In genomic region chr2:156698168-156698567, GRCm38 (mm10) we compare ENCODE assay signal across 22 mouse cellular contexts.
DNase-seq lines count a peak whose midpoint lies in the region; ATAC-seq and TF ChIP-seq lines count a peak whose summit lies in the region.
"Had no signal": no experiment of that assay in that cellular context is flagged by ENCODE, and none has a peak within 500 bp of the region (broad histone marks: within the 10 kb centered on the region; RNA-seq: fewer than 3 reads in every experiment).

No protein-coding gene starts in this region.

- DNase-seq in cerebellum, postnatal 14 days: peak; percentile 50 to 52
- no peak for DNase-seq in cerebellum, adult 18-20 months
- DNase-seq in heart, adult 8-10 months (ENCODE audit: low spot score): peak; percentile 25
- peak; percentile 20 for DNase-seq in lung, embryonic 14.5 days
- DNase-seq in lung, postnatal 36 days: no peak
- DNase-seq: adrenal gland, postnatal 36 days; cerebellum, adult 2 months; right cerebral cortex, postnatal 25 days; thymus, postnatal 36 days had no signal

- TF ChIP-seq POLR2A in olfactory bulb, adult 2 months (IDR thresholded peaks at IDR 0.05; ENCODE audit: insufficient read depth, low read depth, low read length): no peak

- H3K4me1 ChIP-seq in heart, embryonic 12.5 days (replicated peaks): no peaks in the 10 kb centered on the region
- H3K4me1 ChIP-seq in lung, embryonic 14.5 days (ENCODE audit: insufficient read depth): no peaks in the 10 kb centered on the region
- peaks cover 56% of the 10 kb centered on the region for H3K4me1 ChIP-seq in olfactory bulb, adult 2 months (ENCODE audit: control insufficient read depth, insufficient read depth, low read length)
- H3K4me1 ChIP-seq in midbrain, embryonic 15.5 days: peaks cover 15% of the 10 kb centered on the region
- H3K4me1 ChIP-seq: liver, embryonic 12.5 days; lung, embryonic 15.5 days had no signal

- no peaks in the 10 kb centered on the region for H3K9me3 ChIP-seq in heart, embryonic 12.5 days (replicated peaks)
- no peaks in the 10 kb centered on the region for H3K9me3 ChIP-seq in lung, embryonic 14.5 days (ENCODE audit: low read depth, low read length)
- H3K9me3 ChIP-seq in midbrain, embryonic 15.5 days: no peaks in the 10 kb centered on the region
- H3K9me3 ChIP-seq: embryonic facial prominence, embryonic 10.5 days; forebrain, embryonic 13.5 days; G1E; liver, embryonic 12.5 days; lung, embryonic 15.5 days; neural tube, embryonic 13.5 days had no signal

- H3K9ac ChIP-seq in heart, embryonic 12.5 days: no peak overlapping the region
- no peak overlapping the region for H3K9ac ChIP-seq in lung, embryonic 14.5 days
- no peak overlapping the region for H3K9ac ChIP-seq in midbrain, embryonic 15.5 days
- H3K9ac ChIP-seq: forebrain, embryonic 13.5 days; liver, embryonic 12.5 days; lung, embryonic 15.5 days; neural tube, embryonic 13.5 days had no signal

- H3K27me3 ChIP-seq in heart, embryonic 12.5 days (replicated peaks): peaks cover 46% of the 10 kb centered on the region
- no peaks in the 10 kb centered on the region for H3K27me3 ChIP-seq in lung, embryonic 14.5 days (ENCODE audit: insufficient read depth, low read length)
- no peaks in the 10 kb centered on the region for H3K27me3 ChIP-seq in midbrain, embryonic 15.5 days (replicated peaks)
- H3K27me3 ChIP-seq: forebrain, embryonic 13.5 days; lung, embryonic 15.5 days; neural tube, embryonic 13.5 days had no signal

- no peaks in the 10 kb centered on the region for H3K36me3 ChIP-seq in heart, embryonic 12.5 days
- no peaks in the 10 kb centered on the region for H3K36me3 ChIP-seq in lung, embryonic 14.5 days (ENCODE audit: insufficient read depth)
- no peaks in the 10 kb centered on the region for H3K36me3 ChIP-seq in midbrain, embryonic 15.5 days (replicated peaks)
- H3K36me3 ChIP-seq: embryonic facial prominence, embryonic 10.5 days; G1E; liver, embryonic 12.5 days; lung, embryonic 15.5 days; neural tube, embryonic 13.5 days had no signal

- no peak overlapping the region for H3K4me2 ChIP-seq in heart, embryonic 12.5 days
- H3K4me2 ChIP-seq in lung, embryonic 14.5 days: no peak overlapping the region
- no peak overlapping the region for H3K4me2 ChIP-seq in midbrain, embryonic 15.5 days
- H3K4me2 ChIP-seq: forebrain, embryonic 13.5 days; liver, embryonic 12.5 days; lung, embryonic 15.5 days; midbrain, embryonic 11.5 days; neural tube, embryonic 13.5 days had no signal

- no peak for ATAC-seq in heart, embryonic 12.5 days (ENCODE audit: insufficient number of reproducible peaks, low FRiP score)
- no peak for ATAC-seq in lung, embryonic 14.5 days (ENCODE audit: insufficient read depth)
- ATAC-seq in midbrain, embryonic 15.5 days (replicated peaks): no peak
- ATAC-seq: CD4-positive, CD25-positive, alpha-beta regulatory T cell, adult 4 months; intestine, postnatal 0 days; liver, embryonic 12.5 days had no signal

- no peak overlapping the region for H3K4me3 ChIP-seq in heart, embryonic 12.5 days
- H3K4me3 ChIP-seq in lung, embryonic 14.5 days (ENCODE audit: low read depth, low read length): no peak overlapping the region
- H3K4me3 ChIP-seq in olfactory bulb, adult 2 months (ENCODE audit: insufficient read depth, low read depth, low read length): no peak overlapping the region
- no peak overlapping the region for H3K4me3 ChIP-seq in midbrain, embryonic 15.5 days
- H3K4me3 ChIP-seq: embryonic facial prominence, embryonic 10.5 days; forebrain, embryonic 13.5 days; layer of hippocampus, adult 2 months; liver, embryonic 12.5 days; lung, embryonic 15.5 days; neural tube, embryonic 13.5 days had no signal

- 55% methylated on average over 9 of the region's 9 CpGs for WGBS in heart, embryonic 12.5 days
- WGBS in lung, embryonic 14.5 days: 53% methylated on average over 9 of the region's 9 CpGs
- WGBS in olfactory bulb, adult 2 months: 55% methylated on average over 9 of the region's 9 CpGs
- WGBS in midbrain, embryonic 15.5 days: 76% methylated on average over 9 of the region's 9 CpGs

- H3K27ac ChIP-seq in heart, embryonic 12.5 days (ENCODE audit: poor library complexity, severe bottlenecking): no peak overlapping the region
- no peak overlapping the region for H3K27ac ChIP-seq in lung, embryonic 14.5 days (ENCODE audit: low read depth)
- peak overlapping the region; percentile 24 for H3K27ac ChIP-seq in olfactory bulb, adult 2 months (ENCODE audit: insufficient read depth, low read depth, low read length)
- H3K27ac ChIP-seq in midbrain, embryonic 15.5 days: no peak overlapping the region
- H3K27ac ChIP-seq: embryonic facial prominence, embryonic 10.5 days; forebrain, embryonic 13.5 days; liver, embryonic 12.5 days; lung, embryonic 15.5 days; neural tube, embryonic 13.5 days had no signal

- TF ChIP-seq CTCF in lung, embryonic 14.5 days (IDR thresholded peaks at IDR 0.05; ENCODE audit: low read depth): no peak
- no peak for TF ChIP-seq CTCF in olfactory bulb, adult 2 months (IDR thresholded peaks at IDR 0.05; ENCODE audit: insufficient read depth, low read depth, low read length)

Comparison
In these comparisons a context has a peak if more than half of its experiments do, and no peak if none do; other contexts are left out.
1. DNase-seq: peak in cerebellum, postnatal 14 days (2 of 2), heart, adult 8-10 months (single experiment) and lung, embryonic 14.5 days (single experiment); none in cerebellum, adult 18-20 months (0 of 2) and lung, postnatal 36 days (single experiment).